Mouse (Mus musculus) kidney, adult 8-10 months (tissue): ENCODE measurements around the gene Doc2a.

Experiments used
- DNase-seq, 2 experiments: peaks; one replicate each; pipeline ENCODE4 v3.0.0; 2022

Doc2a gene

DNA sequence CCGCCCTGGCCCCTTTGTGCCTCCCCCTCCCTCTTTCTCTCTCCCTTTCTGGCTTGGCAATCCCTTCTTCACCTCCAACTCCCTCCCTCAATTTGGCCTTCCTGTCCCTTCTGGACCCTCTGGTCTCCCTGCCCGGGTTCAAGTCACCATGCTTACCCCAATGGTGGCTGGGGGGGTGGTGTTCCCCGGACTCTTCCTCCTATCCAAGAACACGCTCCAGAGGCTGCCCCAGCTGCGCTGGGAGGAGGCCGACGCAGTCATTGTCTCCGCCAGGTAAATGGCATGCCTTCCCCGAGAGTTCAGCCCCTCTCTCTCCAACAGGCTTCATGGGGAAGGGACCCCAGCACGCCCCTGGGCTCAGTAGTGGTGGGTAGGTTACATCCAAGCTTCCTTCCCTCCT lies 23.3 kb upstream of the Doc2a start:
- no peak for DNase-seq

DNA sequence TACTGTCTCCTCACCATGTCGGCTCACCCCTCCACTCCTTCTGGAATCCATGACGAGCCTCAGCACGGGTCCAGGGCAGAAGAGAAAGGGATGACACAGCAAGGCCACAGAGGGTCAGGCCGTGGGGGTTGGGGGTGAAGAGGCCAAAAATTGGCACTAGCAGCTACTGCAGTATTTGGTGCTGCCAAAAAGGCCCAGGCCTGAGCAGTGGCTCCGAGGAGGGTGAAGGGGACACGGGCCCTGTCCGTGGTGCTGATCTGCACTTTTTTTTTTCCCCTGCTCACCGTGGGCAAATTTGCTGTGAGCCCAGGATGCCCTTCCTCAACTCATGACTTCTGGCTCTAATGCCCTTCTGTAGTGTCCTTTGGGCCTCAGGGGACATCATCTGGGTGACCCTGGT lies 21.8 kb upstream of the Doc2a start:
- no peak for DNase-seq

DNA sequence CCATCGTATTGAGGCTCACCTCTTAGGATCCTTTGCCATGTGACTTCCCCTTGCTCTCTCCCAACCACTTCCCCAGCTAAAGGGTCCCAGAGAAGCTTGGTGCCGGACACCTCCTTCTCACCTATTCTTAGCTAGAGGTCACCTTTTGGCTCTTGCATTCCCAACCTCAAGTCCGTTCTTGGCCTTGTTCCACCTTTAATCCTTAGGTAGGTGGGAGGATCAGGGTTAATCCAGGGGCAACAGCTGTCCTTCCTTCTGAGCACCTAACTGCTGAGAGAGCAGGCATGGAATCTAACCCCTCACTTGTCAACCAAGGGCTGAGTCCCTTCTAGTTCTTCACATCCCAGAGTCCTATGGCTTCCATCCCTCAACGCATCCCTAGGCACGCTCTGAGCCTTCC lies 21.3 kb upstream of the Doc2a start:
- DNase-seq: no peak

DNA sequence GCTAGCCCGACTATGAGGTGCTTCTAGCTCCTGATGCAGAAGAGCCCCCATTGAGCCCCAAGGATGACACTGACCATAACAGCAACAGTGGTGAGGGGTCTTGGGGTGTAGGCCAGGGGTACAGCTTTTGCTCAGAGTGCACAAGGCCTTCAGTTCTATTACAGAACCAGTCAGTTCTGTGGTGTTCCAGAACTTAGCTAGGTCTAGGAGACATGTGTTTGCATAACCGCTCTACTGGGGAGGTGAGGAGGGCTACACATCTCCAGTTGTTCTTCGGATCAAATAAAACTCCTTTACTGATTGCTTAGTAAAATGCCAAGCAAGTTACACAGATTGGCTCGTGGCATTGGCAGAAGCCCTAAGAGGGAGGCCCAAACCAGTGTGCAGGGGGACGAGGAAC lies 15.7 kb upstream of the Doc2a start, which contains the start of gene 4930451I11Rik:
4930451I11Rik (minus strand) TSS at position 101 of the 400 bp plus-strand sequence.
- DNase-seq: no peak

DNA sequence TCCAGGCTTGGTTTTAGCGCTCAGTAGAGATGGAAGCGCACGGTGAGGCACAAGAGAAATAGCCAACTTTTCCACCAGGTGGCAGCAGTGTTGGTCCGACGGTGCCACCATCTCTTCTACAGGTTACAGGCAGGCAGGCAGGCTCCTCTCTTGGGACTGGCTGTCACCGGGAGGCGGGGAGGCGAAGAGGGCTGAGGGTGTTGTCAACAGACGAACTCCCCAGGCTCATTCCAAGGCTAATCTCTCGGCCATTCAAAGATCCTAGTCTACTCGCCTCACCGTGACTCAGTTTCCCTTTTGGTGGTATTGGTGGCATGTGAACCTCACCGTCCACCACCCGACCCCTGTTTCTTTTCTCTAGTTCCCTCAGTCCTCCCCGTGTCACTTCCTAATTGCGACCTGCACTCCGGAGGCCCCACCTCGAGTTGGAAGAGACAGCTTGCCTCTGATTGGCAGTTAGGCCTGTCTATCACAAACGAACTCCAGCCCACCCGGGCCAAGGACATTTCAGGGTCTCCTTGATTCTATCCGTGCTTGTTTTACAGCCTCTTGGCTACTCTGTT lies 15.1 kb upstream of the Doc2a start:
- peak; percentile 81 to 86 for DNase-seq

DNA sequence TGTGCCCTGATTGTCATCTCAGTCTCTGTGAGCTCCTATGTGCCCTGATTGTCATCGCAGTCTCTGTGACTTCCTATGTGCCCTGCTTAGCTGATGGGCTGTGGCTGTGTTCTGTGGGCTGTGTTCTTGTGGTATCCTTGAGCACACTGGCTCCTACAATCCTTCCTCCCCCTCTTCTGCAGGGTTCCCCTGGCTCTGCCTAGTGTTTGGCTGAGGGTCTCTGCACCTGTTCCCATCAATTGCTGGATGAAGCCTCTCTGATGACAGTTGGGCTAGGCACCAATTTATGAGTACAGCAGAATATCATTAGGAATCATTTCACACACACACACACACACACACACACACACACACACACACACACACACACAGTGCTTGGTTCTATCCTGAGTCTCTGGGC lies 13.9 kb upstream of the Doc2a start:
- no peak for DNase-seq

DNA sequence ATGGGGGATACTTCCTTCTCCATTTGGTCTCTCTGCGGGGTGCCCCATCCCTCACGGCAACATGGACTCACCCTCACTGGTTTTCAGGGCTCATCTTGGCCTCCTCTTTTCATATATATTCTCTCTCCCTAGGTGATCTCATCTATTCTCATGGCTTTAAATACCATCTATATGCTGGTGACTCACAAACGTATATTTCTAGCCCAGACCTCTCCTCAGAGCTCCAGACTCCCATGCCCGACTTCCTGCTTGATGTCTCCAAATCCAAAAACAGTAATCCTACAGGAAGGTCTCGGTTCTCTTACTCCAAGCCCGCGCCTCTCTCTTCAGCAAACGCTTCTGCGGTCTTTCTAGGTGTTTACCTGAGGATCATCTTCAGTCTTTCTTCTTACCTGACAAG lies 3.9 kb upstream of the Doc2a start:
- DNase-seq: no peak

DNA sequence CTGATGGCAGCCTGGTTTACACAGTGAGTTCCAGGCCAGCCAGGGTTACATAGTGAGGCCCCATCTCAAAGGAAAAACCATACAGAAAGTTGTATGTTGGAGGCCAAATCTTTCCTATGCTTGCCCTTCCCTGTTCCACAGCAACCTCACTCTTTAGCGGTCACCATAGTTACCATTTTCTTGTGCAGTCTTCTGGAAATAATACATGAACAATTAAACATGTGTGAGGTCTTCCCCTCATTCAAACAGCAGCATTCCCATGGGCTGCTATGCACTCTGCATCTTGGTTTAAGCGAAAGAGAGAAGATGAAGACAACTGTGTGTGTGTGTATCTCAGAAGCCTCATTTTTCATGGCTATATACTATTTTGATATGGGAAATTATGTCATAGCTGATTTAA lies 1.7 kb upstream of the Doc2a start:
- DNase-seq: no peak

DNA sequence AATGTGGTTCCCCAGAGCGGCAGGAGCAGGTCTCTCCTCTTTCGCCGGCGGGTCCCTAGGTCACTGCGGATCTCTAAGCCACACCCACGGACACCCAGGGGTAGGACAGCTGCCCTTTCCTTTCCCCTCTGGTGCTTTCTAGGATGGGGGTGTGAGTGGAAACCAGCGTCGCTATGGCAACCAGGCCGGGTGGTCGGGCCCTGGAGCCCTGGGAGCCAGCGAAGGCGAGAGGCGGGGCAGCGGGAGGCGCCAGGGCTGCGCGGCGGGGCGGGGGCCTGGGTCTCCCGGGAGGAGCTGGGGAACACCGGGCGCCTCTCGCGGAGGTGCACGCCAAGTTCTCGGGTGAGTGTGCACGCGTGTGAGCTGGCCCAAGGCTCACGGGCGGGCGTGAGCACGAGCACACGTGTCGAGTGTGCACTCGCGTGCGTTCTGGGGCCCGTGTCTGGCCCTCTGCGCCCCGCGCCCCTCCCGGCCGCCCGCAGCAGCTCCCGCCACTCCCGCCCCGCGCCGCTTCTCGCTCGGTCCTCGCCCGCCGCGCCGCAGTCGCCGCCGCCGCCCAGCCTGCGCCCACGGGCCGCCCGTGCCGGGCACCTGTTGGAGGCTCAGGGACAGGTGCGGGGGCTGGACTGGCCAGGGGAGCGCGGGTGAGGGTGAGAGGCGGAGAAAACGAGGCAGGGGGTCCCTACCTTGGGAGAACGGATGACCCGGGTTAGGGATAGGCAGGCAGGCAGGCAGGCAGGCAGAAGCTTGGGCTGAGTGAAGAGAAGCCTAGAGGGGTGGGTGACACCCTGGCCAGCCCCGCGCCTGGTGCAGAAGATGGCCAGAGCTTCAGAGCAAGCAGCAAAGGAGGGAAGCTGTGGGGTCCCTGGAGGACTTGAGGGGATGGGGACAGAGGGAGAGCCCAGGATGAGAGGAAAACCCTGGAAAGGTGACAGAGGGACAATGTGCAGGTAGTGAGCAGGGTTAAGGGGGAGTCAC lies 494 bp downstream of the Doc2a start:
- DNase-seq: no peak

DNA sequence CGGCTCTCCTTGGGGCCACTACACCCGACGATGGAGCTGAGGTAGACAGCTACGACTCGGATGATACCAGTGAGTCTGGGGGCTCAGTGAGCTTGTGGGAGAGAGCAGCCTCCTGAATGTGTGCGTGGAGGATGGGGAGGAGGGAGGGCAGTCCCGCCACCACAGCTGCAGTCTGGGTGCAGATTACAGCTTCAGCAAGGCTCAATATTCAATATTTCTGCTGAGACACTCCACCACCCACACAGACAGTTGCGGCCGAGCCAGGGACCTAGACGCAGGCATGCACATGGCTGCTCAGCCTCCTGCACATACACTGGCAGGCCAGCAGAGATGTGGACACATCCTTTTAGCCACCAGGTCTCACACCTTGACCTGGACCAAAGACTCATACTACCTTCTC lies 1.6 kb downstream of the Doc2a start:
- DNase-seq: no peak

DNA sequence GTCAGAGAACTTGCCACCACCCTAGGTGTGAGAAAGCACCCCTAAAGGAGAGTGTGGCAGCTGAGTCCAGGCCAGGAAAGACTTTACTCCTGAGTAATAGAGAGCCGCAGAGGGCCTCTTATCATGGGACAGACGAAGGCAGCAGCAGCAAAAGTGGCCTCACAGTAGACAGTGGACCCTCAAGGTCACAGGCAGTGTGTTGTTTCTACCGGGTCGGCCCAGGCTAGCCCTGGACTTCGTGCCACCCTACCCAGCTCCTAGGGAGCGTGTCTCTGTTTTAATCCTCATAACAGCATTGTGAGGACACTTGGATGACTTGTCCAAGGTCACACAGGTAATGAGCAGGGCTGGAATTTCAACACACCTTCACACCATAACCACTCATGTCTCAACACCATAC lies 2.9 kb downstream of the Doc2a start:
- DNase-seq: no peak

DNA sequence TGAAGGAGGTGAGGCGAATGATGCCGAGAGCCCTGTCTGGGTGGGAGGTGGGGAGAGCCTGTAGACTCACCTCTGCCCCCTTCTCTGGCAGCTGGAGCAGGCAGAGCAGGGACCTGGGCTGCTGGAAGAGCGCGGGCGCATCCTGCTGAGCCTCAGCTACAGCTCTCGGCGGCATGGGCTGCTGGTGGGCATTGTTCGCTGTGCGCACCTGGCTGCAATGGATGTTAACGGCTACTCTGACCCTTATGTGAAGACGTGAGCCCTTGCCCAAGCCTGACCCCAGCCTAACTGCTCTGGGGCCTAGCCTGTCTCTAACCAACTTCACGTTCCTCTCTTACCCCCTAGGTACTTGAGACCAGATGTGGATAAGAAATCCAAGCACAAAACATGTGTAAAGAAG lies 4.0 kb downstream of the Doc2a start:
- DNase-seq: no peak

DNA sequence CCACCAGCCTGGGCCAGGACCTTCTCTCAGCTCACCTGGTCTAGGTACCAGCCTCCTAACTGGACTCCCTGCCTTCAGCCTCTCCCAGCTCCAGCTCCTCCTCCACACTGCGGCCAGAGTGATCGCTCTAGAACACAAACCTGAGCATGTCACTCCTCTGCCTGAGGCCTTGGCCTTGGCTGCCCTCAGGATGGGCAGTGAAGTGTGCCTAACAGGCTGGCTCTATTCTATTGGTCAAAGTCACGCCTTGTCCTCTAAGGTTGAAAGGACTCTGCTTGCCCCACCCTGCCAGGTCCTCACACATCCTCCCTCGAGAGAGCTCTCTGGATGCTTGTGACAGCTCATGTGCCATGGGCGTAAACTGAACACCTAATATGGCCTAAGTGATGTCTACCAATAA lies 6.2 kb downstream of the Doc2a start:
- DNase-seq: peak; percentile 77 to 82

DNA sequence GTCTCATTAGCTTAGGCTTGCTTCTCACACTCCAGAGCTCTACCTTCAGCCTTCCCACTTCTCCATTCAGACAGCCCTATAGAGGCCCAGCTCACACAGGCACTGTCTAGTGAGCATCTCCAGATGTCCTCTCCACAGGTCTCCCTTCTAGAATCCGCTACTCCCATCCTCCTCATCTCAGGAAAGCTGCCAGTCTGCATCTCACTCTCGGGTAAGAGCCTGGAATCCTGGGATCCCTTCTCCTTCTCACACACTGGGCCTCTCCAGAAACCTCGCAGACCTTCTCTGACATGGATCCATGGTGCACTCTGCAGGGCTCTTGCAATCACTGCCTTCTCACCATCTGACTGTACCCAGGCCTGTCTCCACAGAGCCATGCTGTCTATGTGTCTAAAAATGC lies 8.4 kb downstream of the Doc2a start:
- DNase-seq: no peak

DNA sequence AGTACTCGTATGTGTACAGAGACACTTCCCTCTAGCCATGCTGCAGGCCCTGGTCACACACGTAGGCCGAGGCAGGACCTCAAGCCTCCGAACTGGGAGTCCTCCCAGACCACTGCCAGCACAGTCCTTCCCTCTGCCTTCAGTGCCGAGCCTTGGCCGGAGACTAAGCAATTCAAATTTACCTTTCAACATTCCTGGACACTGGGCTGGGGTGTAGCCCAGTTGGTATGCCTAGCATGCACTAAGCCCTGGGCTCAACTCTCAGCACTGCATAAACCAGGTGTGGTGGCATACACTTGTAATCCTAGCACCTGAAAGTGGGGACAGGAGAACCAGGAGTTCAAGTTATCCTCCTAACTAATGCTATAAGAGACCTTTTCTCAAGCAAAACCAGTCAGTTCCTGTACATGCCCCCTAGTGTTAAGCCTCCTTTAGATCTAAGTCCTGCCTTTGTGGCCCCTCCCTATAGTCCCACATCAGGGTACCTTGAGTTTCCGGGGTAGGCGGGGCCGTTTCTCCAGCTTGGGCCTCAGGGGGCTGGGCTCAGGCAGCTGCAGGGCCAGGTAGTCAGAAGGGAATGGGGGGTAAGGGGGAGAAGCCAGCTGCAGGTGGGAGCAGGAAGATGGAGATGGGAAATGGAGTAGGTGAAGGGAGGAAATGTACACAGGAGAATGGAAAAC lies 9.7 kb downstream of the Doc2a start:
- DNase-seq: no peak

DNA sequence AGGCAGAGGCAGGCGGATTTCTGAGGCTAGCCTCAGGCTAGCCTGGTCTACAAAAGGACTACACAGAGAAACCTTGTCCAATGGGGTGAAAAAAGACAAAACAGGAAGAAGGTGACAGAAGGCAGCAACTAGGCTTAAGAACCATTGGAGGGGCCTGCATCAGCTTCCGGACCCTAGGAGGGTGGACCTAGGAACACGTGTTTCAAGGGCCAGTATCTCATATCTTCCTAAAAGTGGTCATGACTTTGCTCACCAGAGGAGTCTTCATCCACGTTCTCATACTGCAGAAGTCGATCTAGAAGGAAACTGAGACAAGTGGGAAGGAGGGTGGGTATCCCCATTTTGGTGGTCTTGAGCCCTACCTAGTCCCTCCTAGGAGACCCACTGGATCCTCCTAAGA lies 13.8 kb downstream of the Doc2a start:
- DNase-seq: no peak

DNA sequence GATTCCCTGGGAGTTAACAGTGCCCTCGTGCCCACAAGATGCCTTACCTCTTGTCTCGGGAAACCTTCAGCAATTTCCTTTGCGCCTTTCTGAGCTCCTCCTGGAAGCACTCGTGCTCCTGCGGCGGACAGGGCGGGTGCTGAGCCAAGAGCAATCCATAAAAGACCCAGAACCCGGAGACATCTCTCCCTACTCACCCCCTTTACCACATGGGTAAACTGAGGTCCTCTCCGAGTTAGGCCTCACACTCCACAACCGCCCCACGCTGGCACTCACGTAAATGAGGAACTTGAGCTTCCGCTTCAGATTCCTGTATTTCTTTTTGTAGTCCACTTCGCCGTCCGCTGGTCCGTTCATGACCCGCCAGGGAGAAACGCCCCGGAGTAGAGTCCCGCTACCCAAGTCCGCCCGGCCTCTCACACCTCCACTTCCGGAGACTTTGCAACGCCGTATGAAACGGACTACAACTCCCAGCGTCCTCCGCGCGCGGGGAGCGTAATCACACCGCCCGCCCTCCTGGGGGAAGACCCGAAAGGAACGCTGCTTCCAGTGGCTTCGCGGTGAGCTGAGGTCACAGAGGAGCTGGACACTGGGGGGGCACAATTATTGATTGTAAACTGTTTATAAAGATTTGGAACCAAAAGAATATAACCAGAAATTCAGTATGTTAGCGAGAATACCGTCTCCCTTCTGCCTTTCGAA lies 14.4 kb downstream of the Doc2a start, which contains the start of gene Hirip3:
Hirip3 (plus strand) TSS at position 544 of the 702 bp plus-strand sequence.
- peak; percentile 96 to 97 for DNase-seq

DNA sequence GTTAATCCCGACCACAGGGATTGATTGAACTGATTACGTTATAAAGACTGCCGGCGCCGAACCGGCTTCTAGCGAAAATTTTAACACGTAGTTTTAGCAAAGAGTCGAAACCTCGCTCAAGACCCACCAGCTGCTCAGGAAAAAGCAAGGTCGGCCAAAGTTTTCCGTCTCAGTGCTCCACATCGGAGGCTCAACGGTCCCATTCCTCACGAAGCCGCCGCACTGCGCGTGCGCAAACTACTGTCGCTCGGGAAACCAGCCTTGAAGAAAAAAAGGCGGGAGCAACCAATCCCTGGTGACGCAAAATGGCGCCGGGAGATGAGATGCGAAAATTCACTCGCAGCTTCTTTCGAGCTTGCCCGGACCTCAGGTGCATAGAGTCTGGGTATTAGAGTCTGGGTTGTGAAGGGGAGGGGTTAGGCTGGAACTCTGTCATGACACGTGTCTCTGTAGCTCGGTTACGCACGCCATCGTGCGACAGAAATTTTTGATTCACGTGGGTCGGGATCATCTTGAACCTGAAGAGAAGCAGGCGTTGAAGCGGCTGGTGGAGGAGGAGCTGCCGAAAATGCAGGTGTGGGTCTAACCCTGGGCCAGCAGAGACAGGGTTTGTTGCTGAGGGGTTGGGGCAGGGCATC lies 15.1 kb downstream of the Doc2a start, which contains the start of gene Ino80e:
Ino80e (minus strand) TSS at position 231 of the 638 bp plus-strand sequence.
- DNase-seq: peak; percentile 93 to 95

DNA sequence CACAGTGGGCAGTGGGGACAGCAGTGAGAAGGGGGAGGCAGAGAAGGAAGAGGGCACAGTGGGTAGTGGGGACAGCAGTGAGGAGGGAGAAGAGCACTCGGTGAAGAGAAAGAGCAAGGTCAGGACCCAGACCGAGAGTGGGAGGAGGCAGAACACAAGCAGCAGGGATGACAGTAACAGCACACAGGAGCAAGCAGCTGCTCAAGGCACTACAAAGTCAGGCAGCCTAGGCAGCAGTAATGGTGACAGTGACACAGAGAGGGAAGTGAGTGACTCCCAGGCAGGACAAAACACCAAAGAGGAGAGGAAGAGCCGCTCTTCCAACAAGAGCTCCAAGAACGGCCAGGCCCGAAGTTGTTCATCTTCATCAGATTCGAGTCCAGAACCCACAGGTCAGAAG lies 16.6 kb downstream of the Doc2a start:
- no peak for DNase-seq

DNA sequence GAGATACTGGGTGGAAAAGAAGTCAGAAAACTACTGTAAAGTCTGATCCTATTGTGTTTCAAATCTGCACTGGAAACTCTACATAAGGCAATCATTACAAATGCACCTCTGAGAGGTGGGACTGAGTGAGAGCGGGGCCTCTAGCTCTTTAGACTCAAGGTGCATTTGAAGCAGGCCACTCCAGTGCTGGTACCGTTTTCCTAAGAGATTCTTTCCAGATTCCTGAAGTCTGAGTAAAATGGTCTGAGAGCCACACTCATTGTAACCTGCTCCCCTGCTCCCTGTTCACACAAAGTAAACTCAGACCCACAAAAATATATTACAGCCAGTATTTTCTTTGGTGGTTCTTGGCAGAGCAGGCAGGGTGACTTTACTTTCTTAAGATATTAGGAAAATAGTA lies 20.3 kb downstream of the Doc2a start:
- no peak for DNase-seq

DNA sequence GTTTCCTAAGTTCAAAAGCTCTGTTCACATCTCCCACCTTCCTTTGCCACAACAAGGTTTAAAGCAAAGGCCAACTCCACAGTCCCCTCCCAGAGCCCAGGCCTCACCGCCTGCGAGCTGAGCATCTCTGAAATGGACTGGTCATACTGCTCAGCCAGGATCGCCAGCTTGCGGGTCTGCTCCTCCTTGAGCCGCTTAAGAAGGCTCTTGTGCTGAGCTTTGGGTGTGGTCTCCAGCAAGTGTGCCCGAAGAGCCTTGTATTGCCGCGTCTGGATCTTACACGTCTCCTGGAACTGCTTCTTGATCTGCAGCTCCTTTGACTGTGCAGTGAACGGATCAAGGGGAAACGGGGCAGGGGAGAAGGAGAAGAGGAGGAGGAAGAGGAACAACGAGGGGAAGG lies 20.8 kb downstream of the Doc2a start:
- no peak for DNase-seq

DNA sequence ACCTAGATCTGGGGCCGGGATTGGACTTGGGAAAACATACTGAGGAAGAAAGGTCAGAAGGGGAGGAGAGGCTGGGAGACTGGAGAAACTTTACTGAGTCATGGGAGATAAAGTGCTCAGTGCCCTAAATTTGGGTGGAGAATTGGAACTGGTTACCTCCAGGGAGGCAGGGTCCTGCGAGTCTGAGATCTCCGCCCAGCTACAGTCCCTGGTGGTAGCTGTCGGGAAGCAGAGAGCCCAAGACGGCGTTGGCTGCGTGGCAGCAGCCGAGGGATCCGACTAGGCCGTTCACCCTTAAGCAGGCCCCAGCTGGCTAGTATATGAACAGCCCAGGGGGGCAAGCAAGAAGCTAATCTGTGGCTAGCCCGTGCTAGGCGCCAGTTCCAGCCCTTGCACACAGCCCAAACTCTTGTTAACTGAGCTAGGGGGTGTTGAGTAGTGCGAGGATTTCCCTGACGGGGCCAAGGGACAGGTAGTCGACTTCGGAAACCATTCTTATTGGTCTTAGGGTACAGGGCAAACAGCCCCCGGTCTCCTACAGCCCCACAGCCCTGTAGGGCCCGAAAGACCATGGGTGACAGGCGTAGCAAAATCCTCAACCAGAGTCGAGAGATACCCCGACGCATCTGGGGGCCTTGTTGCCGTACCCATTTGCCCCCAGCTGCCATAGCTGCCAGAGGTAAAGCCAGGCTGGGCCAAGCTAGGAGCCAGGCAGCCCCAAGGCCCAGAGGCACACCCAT lies 22.7 kb downstream of the Doc2a start:
- DNase-seq: no peak
